Comparison of ENCODE assay signal across 21 mouse cellular contexts in genomic region chr7:67530981-67531380, GRCm38 (mm10).
A peak's percentile ranks its signal among the peaks of the same experiment; 100 is the strongest.
DNase-seq lines count a peak whose midpoint lies in the region; ATAC-seq lines count a peak whose summit lies in the region.
"Had no signal": no experiment of that assay in that cellular context is flagged by ENCODE, and none has a peak within 500 bp of the region (broad histone marks: within the 10 kb centered on the region; RNA-seq: fewer than 3 reads in every experiment).

No protein-coding gene starts in this region.

- WGBS in kidney, embryonic 14.5 days, result 35% methylated on average over 2 of the region's 2 CpGs
- 22% methylated on average over 2 of the region's 2 CpGs for WGBS in lung, embryonic 16.5 days

- no peaks in the 10 kb centered on the region for H3K36me3 ChIP-seq in kidney, embryonic 14.5 days (ENCODE audit: control insufficient read depth, insufficient read depth, low read length)
- no peaks in the 10 kb centered on the region for H3K36me3 ChIP-seq in lung, embryonic 16.5 days (ENCODE audit: control insufficient read depth, insufficient read depth, low read length)
- H3K36me3 ChIP-seq: midbrain, embryonic 10.5 days; stomach, embryonic 15.5 days had no signal

- no peaks in the 10 kb centered on the region for H3K27me3 ChIP-seq in kidney, embryonic 14.5 days (ENCODE audit: control insufficient read depth, insufficient read depth, low read length)
- H3K27me3 ChIP-seq in lung, embryonic 16.5 days (ENCODE audit: control insufficient read depth, insufficient read depth, low read depth, low read length), result no peaks in the 10 kb centered on the region
- H3K27me3 ChIP-seq: embryonic facial prominence, embryonic 12.5 days; stomach, embryonic 15.5 days had no signal

- H3K9ac ChIP-seq in kidney, embryonic 14.5 days (ENCODE audit: low read depth, low read length), result no peak overlapping the region
- no peak overlapping the region for H3K9ac ChIP-seq in lung, embryonic 16.5 days (ENCODE audit: low read length)
- H3K9ac ChIP-seq: embryonic facial prominence, embryonic 12.5 days; liver, postnatal 0 days; stomach, embryonic 15.5 days had no signal

- no peak overlapping the region for H3K4me3 ChIP-seq in kidney, embryonic 14.5 days (ENCODE audit: low read length)
- H3K4me3 ChIP-seq in lung, embryonic 16.5 days (ENCODE audit: low read length), result no peak overlapping the region
- H3K4me3 ChIP-seq: embryonic facial prominence, embryonic 12.5 days; layer of hippocampus, adult 2 months; midbrain, embryonic 10.5 days; stomach, embryonic 15.5 days had no signal

- H3K27ac ChIP-seq in kidney, embryonic 14.5 days (ENCODE audit: low read depth, low read length), result no peak overlapping the region
- no peak overlapping the region for H3K27ac ChIP-seq in lung, embryonic 16.5 days (ENCODE audit: low read length)
- H3K27ac ChIP-seq: hindbrain, postnatal 0 days; layer of hippocampus, adult 2 months; macrophage; stomach, embryonic 15.5 days had no signal

- ATAC-seq in kidney, embryonic 14.5 days (ENCODE audit: low FRiP score, low TSS enrichment), result no peak
- peak; percentile 23; the same call in 1 of the 2 replicates for ATAC-seq in lung, embryonic 16.5 days (ENCODE audit: low read depth)
- ATAC-seq: hindbrain, postnatal 0 days; intestine, embryonic 16.5 days; liver, postnatal 0 days had no signal

- H3K9me3 ChIP-seq in kidney, embryonic 14.5 days (ENCODE audit: control insufficient read depth, low read length), result no peaks in the 10 kb centered on the region
- no peaks in the 10 kb centered on the region for H3K9me3 ChIP-seq in lung, embryonic 16.5 days (ENCODE audit: control insufficient read depth, low read length)
- H3K9me3 ChIP-seq: embryonic facial prominence, embryonic 12.5 days; midbrain, embryonic 10.5 days; stomach, embryonic 15.5 days had no signal

- no peak overlapping the region for H3K4me2 ChIP-seq in kidney, embryonic 14.5 days (replicated peaks; ENCODE audit: low read depth, low read length)
- no peak overlapping the region for H3K4me2 ChIP-seq in lung, embryonic 16.5 days (ENCODE audit: low read depth, low read length)
- H3K4me2 ChIP-seq: embryonic facial prominence, embryonic 12.5 days; stomach, embryonic 15.5 days had no signal

- peak; percentile 91 for DNase-seq in heart, adult 11 months
- DNase-seq in heart, adult 9 months (ENCODE audit: low spot score in 2 of 2), result no peak
- peak; percentile 22 for DNase-seq in kidney, adult 11 months
- no peak for DNase-seq in lung, postnatal 25 days (ENCODE audit: low spot score)
- DNase-seq in spleen, adult 12 weeks (ENCODE audit: low spot score), result no peak
- DNase-seq: adrenal gland, postnatal 14 days; cerebellum, adult 2 months; cerebellum, postnatal 25 days; gastrocnemius, postnatal 36 days; layer of hippocampus, postnatal 36 days; liver, postnatal 0 days; thymus, postnatal 25 days had no signal

- H3K4me1 ChIP-seq in kidney, embryonic 14.5 days (ENCODE audit: control insufficient read depth, insufficient read depth, low read length), result no peaks in the 10 kb centered on the region
- peaks cover 6% of the 10 kb centered on the region for H3K4me1 ChIP-seq in lung, embryonic 16.5 days (replicated peaks; ENCODE audit: control insufficient read depth, insufficient read depth, low read length)

Comparison
In these comparisons a context has a peak if more than half of its experiments do, and no peak if none do; other contexts are left out.
1. DNase-seq: peak in heart, adult 11 months (single experiment) and kidney, adult 11 months (single experiment); none in heart, adult 9 months (0 of 2), lung, postnatal 25 days (single experiment) and spleen, adult 12 weeks (single experiment).